ENCODE assay signal across 11 mouse cellular contexts in the genomic region with DNA sequence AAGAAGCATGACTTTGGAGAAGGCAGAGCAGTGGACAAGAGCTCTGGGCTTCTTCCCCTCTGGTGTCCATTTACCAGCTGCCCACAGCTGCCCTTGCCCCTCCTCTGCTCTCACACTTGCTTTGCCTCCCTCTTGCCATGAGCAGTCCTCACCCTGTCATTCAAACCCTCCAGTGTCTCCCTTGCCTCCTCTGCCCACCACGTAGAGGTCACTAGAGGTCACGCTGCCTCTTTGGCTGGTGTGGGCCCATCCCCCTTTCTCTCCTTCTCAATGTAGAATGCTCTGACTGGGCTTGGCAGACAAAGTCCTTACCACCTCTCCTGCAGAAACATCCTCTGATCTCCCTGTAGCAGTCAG. TPM values are rescaled to one million over a fixed set of nuclear protein-coding genes. Genes with fewer than 3 reads are reported as not detected.
A peak's percentile ranks its signal among the peaks of the same experiment; 100 is the strongest.
DNase-seq lines count a peak whose midpoint lies in the region; ATAC-seq lines count a peak whose summit lies in the region.
"Had no signal": no experiment of that assay in that cellular context is flagged by ENCODE, and none has a peak within 500 bp of the region (broad histone marks: within the 10 kb centered on the region; RNA-seq: fewer than 3 reads in every experiment).

No protein-coding gene starts in this region.

- ATAC-seq in kidney, embryonic 14.5 days (ENCODE audit: low FRiP score, low TSS enrichment) = peak; percentile 80
- 0 out of 2 replicates have a peak, but pooled peaks have one; percentile 10 for ATAC-seq in hindbrain, embryonic 14.5 days (ENCODE audit: low FRiP score)

- no peak for DNase-seq in kidney, adult 8-10 months
- peak; percentile 51 for DNase-seq in embryo, embryonic 10.5 days (ENCODE audit: low spot score)
- DNase-seq in hindbrain, embryonic 14.5 days (ENCODE audit: low spot score) = no peak
- peak; percentile 30 for DNase-seq in neural tube, embryonic 10.5 days (ENCODE audit: extremely low spot score, low spot score)
- no peak for DNase-seq in adrenal gland, adult 18-20 months (ENCODE audit: low spot score in 2 of 2)
- no peak for DNase-seq in c-Kit-positive CD71-positive TER-119-positive erythroid progenitor cells, embryonic 14.5 days (ENCODE audit: low spot score)
- DNase-seq in gastrocnemius, postnatal 25 days = no peak

- H3K9ac ChIP-seq in kidney, embryonic 14.5 days (ENCODE audit: low read depth, low read length) = no peak overlapping the region
- no peak overlapping the region for H3K9ac ChIP-seq in hindbrain, embryonic 14.5 days
- H3K9ac ChIP-seq: liver, embryonic 14.5 days had no signal

- no peaks in the 10 kb centered on the region for H3K36me3 ChIP-seq in kidney, embryonic 14.5 days (ENCODE audit: control insufficient read depth, insufficient read depth, low read length)
- no peaks in the 10 kb centered on the region for H3K36me3 ChIP-seq in hindbrain, embryonic 14.5 days (replicated peaks; ENCODE audit: control insufficient read depth, insufficient read depth)

- H3K4me3 ChIP-seq in kidney, embryonic 14.5 days (ENCODE audit: low read length) = no peak overlapping the region
- no peak overlapping the region for H3K4me3 ChIP-seq in hindbrain, embryonic 14.5 days (replicated peaks; ENCODE audit: low read length)

- peak overlapping the region; percentile 31; the same call in 1 of the 2 replicates for H3K4me2 ChIP-seq in kidney, embryonic 14.5 days (replicated peaks; ENCODE audit: low read depth, low read length)
- H3K4me2 ChIP-seq in hindbrain, embryonic 14.5 days (replicated peaks) = 0 out of 2 replicates have a peak overlapping the region, but pooled peaks have one; percentile 3

- 6% methylated on average over 2 of the region's 2 CpGs for WGBS in kidney, embryonic 14.5 days
- WGBS in hindbrain, embryonic 14.5 days = 6% methylated on average over 2 of the region's 2 CpGs

- 0 out of 2 replicates have a peak overlapping the region, but pooled peaks have one; percentile 14 for H3K27ac ChIP-seq in kidney, embryonic 14.5 days (ENCODE audit: low read depth, low read length)
- no peak overlapping the region for H3K27ac ChIP-seq in hindbrain, embryonic 14.5 days
- H3K27ac ChIP-seq: liver, embryonic 14.5 days had no signal

- no peaks in the 10 kb centered on the region for H3K27me3 ChIP-seq in kidney, embryonic 14.5 days (ENCODE audit: control insufficient read depth, insufficient read depth, low read length)
- H3K27me3 ChIP-seq in hindbrain, embryonic 14.5 days (ENCODE audit: control insufficient read depth, insufficient read depth, low read length) = no peaks in the 10 kb centered on the region

- no peaks in the 10 kb centered on the region for H3K9me3 ChIP-seq in kidney, embryonic 14.5 days (ENCODE audit: control insufficient read depth, low read length)
- no peaks in the 10 kb centered on the region for H3K9me3 ChIP-seq in hindbrain, embryonic 14.5 days (ENCODE audit: control insufficient read depth, low read length)

- peaks cover 10% of the 10 kb centered on the region for H3K4me1 ChIP-seq in kidney, embryonic 14.5 days (ENCODE audit: control insufficient read depth, insufficient read depth, low read length)
- H3K4me1 ChIP-seq in hindbrain, embryonic 14.5 days (replicated peaks; ENCODE audit: control insufficient read depth, insufficient read depth, low read length) = peaks cover 12% of the 10 kb centered on the region

RNA-seq across cellular contexts. Expression of a gene that starts 0.4 kb away (rescaled TPM):
- 0.66 and 1.1 TPM in 2 replicates for polyA plus RNA-seq in kidney, embryonic 14.5 days (2014; fragmentation: Nextera tagmentation; extraction: Ambion mirVana)
- polyA plus RNA-seq in hindbrain, embryonic 14.5 days (2014; fragmentation: Nextera tagmentation; extraction: Ambion mirVana) = 0.17 and 0.78 TPM in 2 replicates
- total RNA-seq in adrenal gland, adult 18-20 months (2021) = not detected
- not detected for total RNA-seq in gastrocnemius, postnatal 25 days (2021)
- polyA plus RNA-seq: liver, embryonic 14.5 days had no signal

RNA-seq across cellular contexts. Expression of a gene that starts 33.3 kb away (rescaled TPM):
- not detected in 2 replicates for polyA plus RNA-seq in kidney, embryonic 14.5 days (2014; fragmentation: Nextera tagmentation; extraction: Ambion mirVana)
- 0.20 and 0.27 TPM in 2 replicates for polyA plus RNA-seq in hindbrain, embryonic 14.5 days (2014; fragmentation: Nextera tagmentation; extraction: Ambion mirVana)
- total RNA-seq in adrenal gland, adult 18-20 months (2021) = not detected
- total RNA-seq in gastrocnemius, postnatal 25 days (2021) = not detected
- total RNA-seq: gastrocnemius, postnatal 4 days had no signal

RNA-seq across cellular contexts. Expression of a gene that starts 33.8 kb away (rescaled TPM):
- polyA plus RNA-seq in kidney, embryonic 14.5 days (2014; fragmentation: Nextera tagmentation; extraction: Ambion mirVana) = not detected in 2 replicates
- not detected in 2 replicates for polyA plus RNA-seq in hindbrain, embryonic 14.5 days (2014; fragmentation: Nextera tagmentation; extraction: Ambion mirVana)
- not detected for total RNA-seq in adrenal gland, adult 18-20 months (2021)
- not detected for total RNA-seq in gastrocnemius, postnatal 25 days (2021)
- total RNA-seq: adrenal gland, adult 2 months; gastrocnemius, postnatal 4 days had no signal
- polyA plus RNA-seq: adrenal gland, adult 2 months; liver, embryonic 14.5 days had no signal

Comparison
In these comparisons a context has a peak if more than half of its experiments do, and no peak if none do; other contexts are left out.
1. DNase-seq: peak in embryo, embryonic 10.5 days (single experiment) and neural tube, embryonic 10.5 days (single experiment); none in kidney, adult 8-10 months (0 of 2), hindbrain, embryonic 14.5 days (single experiment), adrenal gland, adult 18-20 months (0 of 2), c-Kit-positive CD71-positive TER-119-positive erythroid progenitor cells, embryonic 14.5 days (single experiment) and gastrocnemius, postnatal 25 days (single experiment).